Mouse (Mus musculus) retina, postnatal 7 days (tissue): ENCODE data around the gene Gm43951.
"Not testable (repeated sequence)": the region's sequence is repeated elsewhere in the genome, so short reads cannot be mapped to it uniquely, and the experiment has no call there.

Experiments
- DNase-seq: peaks from one replicate; pipeline ENCODE4 v3.0.0-alpha.2; 2012; ENCODE audit warnings: low read depth, low spot score

Gene Gm43951

GRCm38 (mm10) chr11:72203440-72203839 lies 3.2 kb downstream of the Gm43951 start:
- DNase-seq = no peak

- no peak for DNase-seq
Measured at GRCm38 (mm10) chr11:72196506-72196905, 10.1 kb downstream of the Gm43951 start.

DNA sequence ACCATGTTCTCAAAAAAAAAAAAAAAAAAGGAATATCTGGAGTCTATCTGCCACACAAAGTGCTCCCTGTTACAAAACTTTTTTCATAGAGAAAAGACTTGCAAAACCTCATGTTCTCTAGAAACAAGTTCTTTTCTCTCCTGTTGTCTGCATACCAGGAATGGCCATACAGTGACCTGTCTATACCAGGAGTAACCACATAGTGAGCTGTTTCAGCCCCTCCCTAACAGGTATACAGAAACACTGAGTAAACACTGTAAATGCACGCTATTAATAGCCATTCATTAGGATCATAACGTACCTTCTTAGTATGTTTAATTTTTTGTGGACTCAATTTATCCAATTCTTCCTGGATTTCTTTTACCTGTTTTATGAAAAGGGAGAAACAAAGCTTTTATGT lies 12.4 kb downstream of the Gm43951 start:
- no peak for DNase-seq

GRCm38 (mm10) chr11:72190857-72191256 lies 15.8 kb downstream of the Gm43951 start:
- DNase-seq = no peak

GRCm38 (mm10) chr11:72184252-72184651 lies 22.4 kb downstream of the Gm43951 start:
- DNase-seq = no peak

DNA sequence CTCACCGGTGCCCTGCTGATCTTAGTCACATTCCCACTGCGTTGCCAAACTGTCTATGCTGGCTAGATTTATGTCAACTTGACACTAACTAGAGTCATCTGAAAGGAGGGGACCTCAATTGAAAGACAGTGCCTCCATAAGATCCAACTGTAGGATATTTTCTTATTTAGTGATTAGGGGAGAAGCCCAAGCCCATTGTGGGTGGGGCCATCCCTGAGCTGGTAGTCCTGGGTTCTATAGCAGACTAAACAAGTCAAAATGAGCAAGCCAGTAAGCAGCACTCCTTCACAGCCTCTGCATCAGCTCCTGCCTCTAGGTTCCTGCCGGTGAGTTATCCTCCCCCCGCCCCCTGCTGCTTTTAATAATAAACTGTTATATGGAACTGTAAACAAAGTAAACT lies 25.5 kb downstream of the Gm43951 start:
- DNase-seq = no peak

DNA sequence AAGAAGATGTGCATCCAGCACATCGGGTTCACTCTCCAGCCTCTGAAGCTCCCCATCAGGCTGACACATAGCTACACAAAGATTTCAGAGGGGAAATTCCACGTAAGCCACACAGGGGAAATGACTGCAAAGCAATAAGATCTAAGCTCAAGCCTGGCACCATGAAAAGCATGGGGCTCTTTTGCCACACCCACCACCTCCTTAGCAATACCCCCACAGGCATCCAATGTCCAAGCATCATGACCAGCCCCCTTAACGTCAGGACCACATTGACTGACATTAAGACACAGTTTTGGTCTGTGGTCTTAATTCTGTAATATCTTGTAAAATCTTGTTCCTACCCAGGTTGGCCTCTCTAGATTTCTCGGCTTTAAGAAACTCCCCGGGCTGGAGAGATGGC lies 26.1 kb downstream of the Gm43951 start:
- DNase-seq = no peak

GRCm38 (mm10) chr11:72176553-72176952 lies 30.1 kb downstream of the Gm43951 start:
- no peak for DNase-seq

DNA sequence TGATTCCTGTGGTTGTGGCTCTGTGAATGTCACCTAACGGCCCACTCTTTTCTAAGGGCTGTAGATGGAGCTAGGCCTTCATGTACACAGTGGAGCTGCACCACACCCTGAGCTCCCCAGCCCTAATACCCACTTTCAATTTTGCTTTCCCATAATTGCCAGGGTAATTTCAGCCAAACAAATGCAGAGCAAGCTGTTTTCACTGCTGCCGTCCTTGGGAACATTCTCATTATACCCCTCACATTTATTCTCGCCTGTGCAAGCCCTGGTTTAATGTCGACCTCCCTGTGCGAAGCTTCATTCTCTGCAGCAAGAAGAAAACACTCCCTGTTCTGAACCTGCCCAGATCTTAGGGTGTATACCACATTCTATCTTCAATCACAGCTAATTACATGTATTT lies 30.7 kb downstream of the Gm43951 start:
- DNase-seq = no peak

DNA sequence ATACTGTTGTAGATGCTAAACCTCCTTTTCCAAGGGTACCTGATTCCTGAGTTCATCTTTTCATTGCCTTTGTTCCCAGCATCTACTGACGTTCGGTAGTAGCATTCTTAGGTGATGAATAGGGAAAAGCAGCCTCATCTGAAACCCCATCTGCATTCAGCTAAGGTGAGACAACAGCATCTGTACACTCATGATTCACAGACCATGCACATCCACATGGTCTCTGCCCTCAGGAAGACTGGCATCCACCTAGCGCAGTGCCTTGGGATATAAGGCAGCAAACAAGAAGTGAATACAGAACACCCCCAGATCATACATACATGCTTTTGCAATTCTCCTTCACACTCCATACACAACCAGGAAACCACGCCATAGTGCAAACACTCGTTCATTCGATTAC lies 31.9 kb downstream of the Gm43951 start:
- DNase-seq = no peak

DNA sequence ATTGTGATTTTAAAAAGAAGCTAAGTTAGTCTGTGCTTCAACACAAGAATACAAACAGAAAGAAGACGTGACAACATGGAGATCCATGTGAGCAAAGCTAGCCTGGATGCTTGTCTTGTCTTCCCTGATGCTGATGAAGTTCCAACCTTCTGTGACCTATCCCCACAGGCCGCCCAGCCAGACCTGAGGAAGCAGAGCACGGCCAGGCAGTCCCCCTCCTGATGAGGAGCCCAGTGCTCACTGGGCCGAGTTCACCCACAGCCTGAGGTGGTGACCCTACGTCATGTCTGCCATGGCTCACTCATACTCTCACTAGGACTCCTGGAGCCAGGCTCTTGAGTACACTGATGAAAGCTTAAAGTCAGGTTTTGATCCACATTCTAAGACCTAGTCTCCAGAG lies 33.1 kb downstream of the Gm43951 start:
- DNase-seq = no peak

GRCm38 (mm10) chr11:72171906-72172305 lies 34.7 kb downstream of the Gm43951 start:
- not testable (repeated sequence) for DNase-seq

DNA sequence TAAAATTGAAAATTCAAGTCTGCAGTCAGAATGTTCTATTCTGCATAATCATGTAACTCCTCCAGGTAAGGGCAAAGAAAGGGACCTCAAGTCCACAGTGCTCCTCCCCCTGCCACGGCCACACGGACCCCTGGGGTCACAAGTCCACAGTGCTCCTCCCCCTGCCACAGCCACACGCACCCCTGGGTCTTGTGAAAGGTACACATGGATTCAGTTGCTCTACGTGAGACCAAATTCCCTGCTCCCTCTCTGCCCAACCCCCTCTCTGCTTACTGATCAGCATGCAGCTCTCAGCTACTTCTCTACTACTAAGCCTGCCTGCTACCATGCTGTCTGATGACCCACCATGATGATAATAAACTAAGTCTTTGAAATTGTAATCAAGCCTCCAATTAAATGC lies 36.8 kb downstream of the Gm43951 start:
- no peak for DNase-seq

DNA sequence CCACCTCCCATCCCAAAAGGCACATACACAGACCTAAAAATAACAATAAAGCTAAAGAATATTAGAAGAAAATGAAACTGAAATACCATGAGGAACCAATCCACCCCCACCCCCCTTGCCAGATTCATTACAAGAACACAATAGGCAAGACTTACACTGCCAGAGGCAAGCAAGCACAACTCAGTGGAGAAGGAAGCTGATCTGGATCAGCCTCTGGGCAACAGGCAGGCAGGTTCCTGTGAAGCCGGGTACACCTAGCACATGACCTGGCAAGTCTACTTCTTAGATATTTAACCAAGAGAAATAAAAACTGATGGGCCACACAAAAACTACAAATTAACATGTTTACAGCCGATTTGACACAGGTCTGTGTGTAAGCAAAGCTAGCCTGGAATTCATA lies 43.4 kb downstream of the Gm43951 start:
- no peak for DNase-seq

DNA sequence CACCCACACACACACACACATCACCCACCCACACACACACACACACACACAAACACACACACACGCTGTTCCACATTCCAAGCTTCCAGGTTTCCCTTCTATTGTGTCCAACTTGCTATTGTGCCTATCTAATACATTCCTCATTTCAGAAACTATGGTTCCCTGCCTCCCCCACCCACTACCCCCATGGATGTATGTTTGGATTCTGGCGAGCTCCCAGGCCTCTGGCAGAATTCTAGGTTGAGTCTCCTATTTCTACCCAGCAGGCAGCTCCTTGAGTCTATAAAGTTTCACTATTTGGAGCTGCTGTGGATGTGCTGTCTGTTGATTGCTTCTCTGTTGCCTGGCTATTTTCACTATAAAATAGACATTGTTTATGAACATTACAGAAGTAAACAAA lies 50.0 kb downstream of the Gm43951 start:
- no peak for DNase-seq

DNA sequence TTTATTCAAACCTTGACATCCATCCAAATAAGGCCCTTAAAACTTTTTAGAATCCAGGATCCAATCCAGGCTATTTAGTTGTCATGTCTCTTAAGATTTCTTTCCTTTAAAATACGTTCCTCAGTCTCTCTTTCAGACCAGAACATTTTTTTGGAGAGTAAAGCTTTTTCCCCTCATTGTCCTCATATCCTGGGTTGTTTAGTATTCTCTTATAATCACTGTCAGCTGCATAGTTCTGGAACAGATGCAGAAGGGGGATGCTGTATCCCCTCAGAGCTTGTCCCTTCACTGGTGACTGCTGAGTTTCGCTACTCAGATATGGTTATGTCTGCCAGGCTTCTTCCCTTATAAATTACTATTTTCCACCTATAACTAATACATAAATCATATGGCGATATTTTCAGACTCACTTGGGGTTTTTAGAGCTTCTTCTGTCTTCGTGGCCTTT lies 50.6 kb downstream of the Gm43951 start:
- no peak for DNase-seq

GRCm38 (mm10) chr11:72155186-72155980 lies 51.3 kb downstream of the Gm43951 start:
- DNase-seq = no peak
